Mouse (Mus musculus) retina, postnatal 7 days (tissue): ENCODE data around the gene Cachd1.

Source experiments
- DNase-seq: peaks from one replicate; pipeline ENCODE4 v3.0.0-alpha.2; 2012; ENCODE audit warnings: low read depth, low spot score

The Cachd1 gene

DNA sequence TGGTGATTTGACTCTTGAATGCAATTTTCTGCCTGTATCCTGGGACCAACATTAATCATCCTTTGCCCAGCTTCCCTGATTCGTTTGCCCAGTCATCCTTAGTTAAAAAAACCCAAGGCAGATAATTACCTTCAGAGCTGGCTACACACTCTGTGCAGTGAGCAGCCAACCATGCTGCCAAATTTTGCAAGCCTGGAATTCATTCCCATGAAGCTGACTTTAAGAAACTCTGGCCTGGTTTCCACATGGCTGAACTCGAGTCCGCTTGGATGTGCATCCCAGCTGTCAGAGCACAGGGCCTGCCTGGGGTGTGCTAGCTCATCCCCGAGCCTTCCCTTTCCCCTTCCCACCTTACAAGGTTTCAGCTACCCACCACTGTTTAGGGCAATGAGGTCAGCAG is 214.5 kb downstream of the Cachd1 start:
- no peak for DNase-seq

DNA sequence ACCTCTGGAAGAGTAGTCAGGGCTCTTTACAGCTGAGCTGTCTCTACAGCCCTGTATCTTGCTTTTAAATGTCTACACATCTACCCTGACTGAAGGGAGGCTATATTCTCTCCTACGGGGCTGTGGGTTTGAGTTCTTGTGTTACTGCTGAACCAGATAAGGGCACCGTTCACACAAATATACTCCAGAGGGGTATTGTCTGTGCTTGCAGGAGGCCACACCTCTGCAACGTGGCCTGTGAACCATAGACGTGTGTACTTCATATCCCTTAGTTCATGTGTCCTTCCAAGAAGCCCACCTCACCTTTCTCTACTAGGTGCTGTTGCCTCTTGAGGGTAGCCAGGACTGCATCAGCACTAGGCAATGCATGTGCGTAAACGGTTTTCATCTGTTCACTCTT is 215.6 kb downstream of the Cachd1 start:
- DNase-seq = no peak

DNA sequence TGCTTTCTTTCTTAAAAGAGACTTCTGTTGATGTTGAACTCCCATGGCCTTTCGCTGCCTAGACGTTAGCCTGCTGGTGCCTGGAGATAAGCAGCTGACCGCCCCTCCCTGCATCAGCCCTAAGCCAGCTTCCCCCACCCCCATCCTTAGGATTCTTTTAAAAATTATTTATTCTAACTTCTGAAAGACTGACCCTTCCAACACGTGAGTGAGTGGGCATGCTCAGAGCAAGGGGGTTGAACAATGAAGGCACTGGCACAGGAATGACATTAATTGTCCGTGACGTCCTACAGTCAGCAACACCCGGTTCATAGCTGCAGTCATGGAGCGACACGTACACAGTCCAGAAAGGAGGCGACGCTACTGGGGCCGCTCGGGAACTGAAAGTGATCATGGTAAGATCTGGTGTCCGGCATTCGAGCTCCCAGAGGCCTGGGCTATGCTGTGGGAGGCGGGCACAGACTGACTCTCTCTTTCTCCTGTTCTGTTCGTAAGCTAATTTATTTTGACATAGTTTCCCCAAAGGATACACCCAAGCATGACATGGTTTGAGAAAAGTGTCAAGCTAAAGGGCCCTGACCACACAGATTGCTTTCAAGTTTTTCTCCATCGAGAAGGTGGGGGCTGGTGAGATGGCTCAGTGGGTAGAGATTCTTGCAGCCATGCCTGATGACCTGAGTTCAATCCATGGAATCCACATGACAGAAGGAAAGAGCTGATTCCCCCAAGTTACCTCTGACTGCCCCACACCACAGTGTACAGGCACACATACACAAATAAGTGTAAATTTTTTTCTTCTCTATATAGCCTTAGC is 218.2 kb downstream of the Cachd1 start:
- DNase-seq = no peak

DNA sequence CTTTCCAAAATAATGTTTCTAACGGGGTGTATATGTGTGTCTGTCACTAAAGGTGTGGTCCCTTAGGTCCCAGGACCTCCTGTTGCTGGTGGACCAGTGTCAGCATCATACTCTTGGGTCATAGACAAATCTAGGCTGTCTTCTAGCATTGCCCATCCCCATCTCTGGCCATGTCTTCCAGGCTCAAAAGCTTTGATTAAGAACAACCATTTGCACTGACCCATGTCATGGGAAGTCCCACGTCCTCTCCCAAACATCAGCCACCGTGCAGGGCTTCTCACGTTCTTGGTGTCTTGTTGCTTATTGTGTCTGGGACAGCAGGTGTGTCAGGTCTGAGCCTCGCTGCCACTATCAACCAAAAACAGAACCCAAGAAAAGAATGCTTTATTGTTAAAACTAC is 219.1 kb downstream of the Cachd1 start:
- DNase-seq = no peak

DNA sequence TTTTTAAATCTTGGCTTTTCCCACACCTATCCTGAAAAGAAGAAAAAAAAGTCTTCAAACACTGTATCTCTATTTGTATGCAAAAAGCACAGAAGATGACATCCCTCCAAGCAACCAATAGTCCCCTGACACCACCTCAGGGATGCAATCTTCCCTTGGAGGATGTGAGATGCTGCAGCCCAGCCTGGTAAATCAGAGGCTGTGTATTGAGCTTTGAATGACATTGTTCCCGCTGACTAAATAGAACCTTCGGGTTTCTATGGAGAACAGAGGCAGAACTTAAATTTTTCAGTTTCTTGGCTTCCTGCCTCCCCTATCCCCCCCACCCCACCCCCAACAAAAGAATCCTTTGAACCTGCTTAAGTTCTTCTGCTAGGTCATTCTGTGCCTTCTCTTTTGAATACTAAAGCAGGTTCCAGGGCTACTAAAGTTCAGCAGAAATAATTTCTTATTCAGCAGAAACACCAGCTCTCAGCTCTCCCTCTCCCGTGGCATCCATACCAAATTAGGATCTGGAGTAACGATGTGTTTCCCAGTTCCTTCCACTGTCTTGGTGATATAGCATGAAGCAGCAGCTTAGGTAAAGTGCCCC is 219.7 kb downstream of the Cachd1 start:
- no peak for DNase-seq

DNA sequence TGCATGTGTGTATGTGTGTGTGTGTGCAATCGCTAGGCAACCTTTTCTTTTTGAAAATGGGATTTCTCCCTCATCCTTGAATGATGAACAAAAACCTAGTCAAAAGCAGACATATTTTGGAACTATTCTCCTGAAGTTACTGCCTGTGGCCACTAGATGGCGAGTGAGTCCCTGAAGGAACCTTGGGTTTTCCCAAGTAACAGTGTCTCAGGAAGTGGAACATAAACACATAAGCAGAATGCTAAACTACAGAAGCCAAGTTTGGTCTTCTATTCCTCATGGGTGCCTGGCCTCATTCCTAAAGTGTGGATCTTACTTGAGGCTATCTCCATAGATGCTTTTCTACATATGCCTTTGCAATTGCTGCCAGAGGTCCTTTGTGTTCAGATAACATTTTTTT is 221.7 kb downstream of the Cachd1 start:
- peak; percentile 43 for DNase-seq

DNA sequence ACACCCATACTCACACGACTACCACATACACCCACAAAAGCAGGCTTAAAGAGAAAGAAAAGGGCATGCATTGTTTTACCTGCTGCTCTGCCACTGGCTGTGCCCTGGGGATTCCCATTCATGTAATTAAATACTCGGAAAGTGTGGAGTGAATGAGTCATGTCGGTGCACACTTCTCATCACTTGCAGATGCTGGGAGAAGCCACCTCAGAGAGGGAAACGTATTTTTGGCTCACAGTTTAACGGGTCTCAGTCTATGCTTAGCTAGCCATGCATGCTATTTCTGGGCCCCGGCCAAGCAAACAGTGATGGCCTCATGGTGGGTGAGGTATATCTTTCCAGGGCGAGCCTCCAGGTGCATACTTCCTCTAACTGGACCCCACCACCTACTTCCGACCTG is 222.4 kb downstream of the Cachd1 start:
- no peak for DNase-seq

DNA sequence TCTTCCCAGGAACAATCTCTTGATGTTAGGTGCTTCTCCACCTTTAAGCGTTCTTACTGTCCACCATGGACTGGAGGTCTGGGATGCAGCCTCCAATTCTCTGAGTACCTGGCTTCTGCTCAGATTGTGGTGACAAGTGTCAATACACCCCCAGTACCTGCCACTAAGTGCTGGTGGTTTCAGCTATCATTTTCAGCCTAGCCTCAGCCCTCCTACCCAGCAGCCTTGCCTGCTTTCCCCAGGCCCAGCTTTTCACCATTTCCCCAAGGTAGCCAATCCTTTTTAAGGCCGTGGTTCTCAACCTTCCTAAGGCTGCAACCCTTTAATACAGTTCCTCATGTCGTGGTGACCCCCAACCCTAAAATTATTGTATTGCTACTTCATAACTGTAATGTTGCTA is 224.1 kb downstream of the Cachd1 start:
- no peak for DNase-seq

DNA sequence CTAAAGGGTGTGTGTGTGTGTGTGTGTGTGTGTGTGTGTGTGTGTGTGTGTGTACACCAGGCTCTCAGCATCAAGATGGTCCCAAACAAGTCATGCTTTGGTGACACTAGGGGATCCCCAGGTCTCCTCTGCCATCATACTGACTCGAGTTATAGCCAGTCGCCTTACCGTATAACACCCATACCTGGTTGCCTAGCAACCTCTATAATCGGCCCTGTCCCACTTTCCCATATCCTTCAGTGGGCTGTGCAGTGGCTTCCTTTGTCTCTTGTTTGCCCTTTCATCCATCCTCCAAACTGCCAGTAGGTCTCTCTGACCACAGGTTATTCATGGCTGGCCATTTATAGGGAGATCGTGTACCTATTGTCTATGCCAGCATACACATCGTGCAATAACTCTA is 224.6 kb downstream of the Cachd1 start:
- DNase-seq = no peak

DNA sequence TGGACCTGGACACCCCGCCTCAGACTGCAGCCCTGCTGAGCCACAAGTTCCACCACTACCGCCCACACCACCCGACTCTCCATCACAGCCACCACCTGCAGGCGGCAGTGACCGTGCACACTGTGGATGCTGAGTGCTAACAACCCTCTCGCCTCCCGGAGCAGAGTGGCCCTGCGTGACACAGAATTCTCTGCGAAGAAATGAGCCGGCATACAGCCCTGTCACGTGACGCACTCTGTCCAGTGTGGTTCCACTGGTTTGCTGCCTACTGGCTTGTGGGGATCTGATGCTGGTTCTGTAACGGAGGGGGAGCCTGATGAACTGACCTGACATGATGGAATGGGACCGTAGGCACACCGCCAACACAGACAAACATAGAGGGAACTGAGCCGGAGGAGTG is 226.5 kb downstream of the Cachd1 start:
- no peak for DNase-seq

DNA sequence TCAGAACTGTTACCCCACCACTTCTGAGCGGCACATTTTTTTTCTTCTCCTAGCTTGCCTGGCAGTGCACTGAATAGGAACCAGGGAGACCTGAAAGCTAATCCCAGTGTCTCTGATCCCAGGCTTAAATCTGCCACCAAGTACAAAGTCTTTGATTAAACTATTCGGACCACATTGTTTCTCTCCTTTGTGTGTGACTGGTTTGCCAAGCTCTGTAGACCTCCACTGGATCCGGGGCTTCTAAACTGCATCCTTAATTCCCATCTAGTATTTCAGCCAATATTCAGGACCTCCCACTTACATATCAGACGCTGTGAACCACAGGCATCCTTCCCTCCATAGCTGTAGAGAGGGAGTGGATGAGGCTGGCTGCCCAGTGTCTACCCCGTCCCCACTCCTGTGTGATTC is 231.9 kb downstream of the Cachd1 start:
- no peak for DNase-seq

DNA sequence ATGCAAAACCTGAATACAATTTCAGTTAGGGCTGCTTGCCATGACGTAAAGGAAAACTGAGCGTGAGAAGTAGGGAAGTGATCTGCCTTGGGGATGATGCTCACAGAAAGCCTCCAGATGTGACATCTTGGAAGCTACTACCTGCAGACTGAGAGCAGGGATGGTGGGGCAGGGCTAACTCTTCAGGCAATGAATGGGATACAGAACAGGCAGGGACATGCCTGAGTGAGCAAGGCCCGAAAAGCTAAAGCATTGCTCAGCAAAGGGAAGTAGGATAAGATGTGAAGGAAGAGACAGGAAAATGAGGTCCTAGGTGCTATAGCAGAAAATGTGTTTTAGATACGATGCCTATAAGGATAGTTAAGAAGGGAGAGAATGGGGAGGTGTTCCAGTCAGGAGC is 232.6 kb downstream of the Cachd1 start:
- no peak for DNase-seq

DNA sequence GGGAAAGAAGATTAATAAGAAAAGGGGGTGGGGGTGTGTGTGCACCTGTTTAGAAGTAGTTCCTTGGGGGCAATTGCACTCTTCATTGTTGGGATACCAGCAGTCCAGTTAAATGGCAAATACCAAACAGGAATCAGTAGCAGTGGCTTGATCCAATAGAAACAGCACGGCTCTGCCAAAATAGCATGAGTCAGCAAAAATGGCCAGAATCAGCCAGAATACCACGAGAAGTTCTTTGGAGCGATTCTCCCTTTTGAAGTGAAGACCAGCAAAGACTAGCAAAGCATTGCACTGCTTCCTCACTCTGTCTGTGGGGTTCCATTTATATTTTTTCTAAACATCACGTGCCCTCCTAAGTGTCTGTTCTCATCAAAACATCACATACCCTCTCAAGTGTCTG is 241.3 kb downstream of the Cachd1 start:
- no peak for DNase-seq

DNA sequence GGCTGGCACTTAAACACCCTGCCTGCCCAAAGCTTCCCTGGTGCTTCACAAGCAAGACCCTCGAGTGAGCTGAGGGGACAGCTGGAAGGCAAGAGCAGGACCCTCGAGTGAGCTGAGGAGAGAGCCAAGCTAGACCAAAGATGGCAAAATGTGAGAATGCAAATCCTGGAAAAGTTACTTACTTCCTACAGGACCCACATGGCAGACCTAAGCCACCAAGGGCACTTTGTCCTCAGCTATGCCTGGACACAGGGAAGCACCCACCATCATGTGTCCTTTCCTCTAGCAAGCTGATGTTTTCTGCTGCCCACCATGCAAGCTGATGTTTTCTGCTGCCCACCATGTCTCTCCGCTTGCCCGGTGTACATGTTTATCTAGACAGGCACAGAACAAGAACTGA is 244.1 kb downstream of the Cachd1 start, which contains the start of gene Gm10577:
Gene Gm10577, minus strand, starts transcription at position 101 of the 400 bp plus-strand sequence.
- DNase-seq = no peak

DNA sequence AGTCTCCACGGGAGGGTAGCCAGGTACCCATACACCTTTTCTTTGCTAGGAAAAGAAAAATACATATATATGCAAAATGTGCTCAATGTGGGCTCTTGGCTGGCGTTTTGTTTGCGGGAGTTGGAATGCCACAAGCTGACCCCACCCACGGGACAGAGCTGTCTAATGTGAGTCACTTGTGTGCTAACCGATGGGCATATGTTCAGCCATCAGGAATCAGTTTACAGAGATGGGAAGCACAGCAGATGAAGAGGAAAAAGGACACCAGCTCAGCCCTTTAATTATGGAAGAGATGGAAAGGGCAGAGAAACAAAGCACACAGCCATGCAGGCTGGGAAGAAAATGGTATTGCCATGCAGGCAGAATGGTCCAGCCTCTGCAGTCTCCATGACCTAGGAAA is 250.1 kb downstream of the Cachd1 start:
- DNase-seq = no peak

DNA sequence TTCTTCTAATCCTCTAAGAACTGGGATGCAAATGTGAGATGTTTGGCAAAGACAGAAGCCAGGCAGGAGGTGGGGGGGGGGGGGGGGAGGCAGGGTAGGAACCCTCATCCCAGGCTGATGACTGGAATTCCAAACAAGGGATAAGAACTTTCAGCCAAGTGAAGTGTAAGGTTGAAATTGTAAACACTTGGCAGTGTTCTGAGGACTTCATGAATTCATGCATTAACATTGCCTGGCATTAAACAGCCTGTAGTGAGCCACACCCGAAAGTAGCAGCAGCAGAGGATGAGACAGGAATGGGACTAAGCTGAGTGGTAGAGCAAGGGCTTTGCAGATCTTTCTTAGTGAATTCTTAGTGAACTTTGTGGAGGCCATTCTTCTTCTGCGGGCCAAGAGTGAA is 250.5 kb downstream of the Cachd1 start:
- DNase-seq = no peak

DNA sequence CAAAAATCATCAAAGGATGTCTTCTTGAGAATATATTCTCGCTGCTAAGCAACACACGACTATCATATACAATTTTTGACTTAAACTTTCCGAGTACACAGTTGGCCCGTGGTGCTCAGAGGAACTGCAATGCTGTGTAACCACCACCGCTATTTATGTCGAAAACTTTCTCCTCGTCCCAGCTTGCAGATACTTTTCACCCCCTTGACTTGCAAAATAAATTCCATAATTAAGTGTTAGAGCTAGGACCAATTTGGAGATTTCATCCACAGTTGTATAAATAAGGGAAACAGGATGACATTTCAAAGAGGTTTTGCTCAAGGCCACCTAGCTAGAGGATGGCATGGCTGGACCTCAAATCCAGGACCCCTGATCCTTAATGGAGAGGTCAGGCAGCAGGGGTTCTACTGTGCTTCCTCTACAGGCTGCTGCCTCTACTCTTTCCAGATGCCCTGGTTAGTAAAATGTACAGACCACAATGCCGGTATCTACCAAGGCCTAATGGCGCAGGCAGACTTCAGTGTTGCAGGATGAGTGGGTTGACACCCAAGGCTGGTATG is 251.5 kb downstream of the Cachd1 start:
- DNase-seq = no peak

DNA sequence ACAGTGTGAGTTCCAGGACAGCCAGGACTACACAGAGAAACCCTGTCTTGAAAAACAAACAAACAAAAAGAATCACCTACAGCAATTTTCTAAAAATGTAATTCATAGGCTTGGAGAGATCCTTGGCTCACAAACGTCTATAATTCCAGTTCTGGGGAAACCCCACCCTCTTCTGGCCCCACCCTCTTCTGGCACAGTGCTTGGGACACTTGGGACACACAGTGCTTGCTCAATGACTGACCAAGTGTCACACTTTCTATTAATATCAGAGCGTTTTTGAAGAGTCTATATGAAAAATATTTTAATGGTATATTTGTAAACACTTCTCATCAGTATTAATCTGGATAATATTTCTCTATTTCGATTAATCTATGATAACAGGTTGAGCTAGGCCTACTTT is 256.6 kb downstream of the Cachd1 start:
- no peak for DNase-seq

DNA sequence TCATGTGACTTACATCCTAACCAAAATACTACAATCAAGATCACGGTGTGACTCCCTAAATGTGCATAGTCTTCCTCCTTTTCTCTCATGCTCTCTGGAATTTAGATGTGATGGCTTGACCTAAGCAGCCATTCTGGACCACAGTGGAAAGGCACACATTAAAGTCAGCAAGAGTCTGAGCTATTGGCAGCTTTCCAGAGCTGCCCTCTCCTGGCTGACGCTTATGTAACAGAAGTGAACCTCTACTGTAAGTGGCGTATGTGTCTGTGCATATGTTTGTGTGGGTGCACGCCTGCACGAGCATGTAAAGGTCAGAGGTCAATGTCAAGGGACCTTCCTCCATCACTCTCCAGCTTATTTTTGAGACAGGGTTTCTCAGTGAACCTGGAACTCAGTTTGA is 258.7 kb downstream of the Cachd1 start:
- no peak for DNase-seq

DNA sequence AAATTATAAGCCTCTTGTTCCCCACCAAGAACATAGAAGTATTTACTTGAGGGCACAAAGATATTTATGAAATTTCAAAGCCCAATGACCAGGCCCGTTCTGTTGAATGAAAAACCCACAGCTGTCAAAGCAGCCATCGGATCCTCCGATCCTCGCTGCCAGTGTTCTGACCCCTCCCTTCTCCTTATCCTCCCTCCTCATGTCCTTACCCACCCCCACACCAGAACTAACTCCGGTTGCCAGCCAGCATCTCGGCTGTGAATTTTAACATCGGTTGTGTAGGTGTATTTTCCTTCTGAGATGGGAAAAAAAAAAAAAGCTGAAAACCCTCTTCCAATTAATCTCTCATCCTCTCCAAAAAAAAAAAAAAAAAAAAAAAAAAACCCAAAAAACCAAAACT is 260.7 kb downstream of the Cachd1 start:
- DNase-seq = no peak

DNA sequence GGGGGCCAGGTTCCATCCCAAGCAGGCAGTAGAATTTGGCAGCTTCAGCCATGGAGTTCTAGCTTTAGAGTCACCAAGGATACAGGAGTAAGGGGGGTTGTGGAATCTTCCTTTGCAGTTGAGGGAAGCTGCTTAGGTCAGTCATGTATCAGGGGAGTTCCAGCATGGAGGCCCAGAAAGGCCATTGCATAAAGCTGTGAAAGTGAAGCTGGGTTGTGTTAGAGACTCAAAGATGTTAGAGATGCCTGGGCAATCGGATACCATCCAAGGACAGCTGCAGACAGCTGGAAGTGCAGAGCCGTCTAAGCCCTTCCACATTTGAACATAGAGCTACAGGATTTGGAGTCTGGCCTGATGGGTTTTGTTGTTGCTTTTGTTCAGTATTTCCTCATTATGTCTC is 267.2 kb downstream of the Cachd1 start:
- DNase-seq = no peak

DNA sequence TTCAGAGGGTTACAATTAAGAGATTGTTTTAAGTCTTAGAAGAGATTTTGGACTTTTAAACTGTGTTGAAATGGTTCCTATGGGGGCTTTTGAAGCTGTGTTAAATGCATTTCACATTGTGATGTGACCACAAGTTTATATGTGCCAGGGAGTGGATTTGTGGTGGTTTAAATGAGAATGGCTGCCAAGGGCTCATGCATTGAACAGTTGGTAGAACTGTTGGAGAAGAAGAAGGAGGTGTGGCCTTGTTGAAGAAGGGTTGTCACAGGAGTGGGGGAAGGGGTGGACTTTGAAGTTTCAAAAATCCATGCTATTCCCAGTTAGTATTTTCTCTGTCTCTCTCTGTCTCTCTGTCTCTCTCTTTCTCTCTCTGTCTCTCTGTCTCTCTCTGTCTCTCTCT is 267.7 kb downstream of the Cachd1 start:
- no peak for DNase-seq

DNA sequence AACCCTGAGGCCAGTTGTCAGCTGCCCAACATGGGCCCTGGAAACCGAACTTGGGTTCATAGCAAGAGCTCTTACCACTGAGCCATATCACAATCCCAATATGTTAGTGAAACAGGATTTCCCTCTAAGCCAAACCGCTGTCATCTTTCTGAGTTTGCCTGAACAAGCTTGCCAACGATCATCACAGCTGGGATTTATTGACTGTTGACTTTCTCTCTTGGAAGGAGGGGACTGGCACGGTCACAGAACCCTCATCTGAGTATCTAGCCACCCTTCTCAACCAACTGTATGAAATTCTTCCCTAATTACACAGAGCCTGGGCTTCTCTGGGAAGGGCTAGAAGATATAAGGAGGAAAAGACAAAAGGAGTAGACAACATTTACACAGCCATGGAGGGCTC is 270.1 kb downstream of the Cachd1 start:
- DNase-seq = no peak
